Mouse (Mus musculus) CD4-positive naive resting alpha-beta T cell, adult 76 days (primary cell): Measurements from ENCODE around the gene AL732309.1. TPM values are rescaled to one million over a fixed set of nuclear protein-coding genes. Genes with fewer than 3 reads are reported as not detected.

ENCODE experiments used
- total RNA-seq: library from RNA; stranded (reverse); gene quantifications from one replicate; pipeline ENCODE4 v1.2.4, GENCODE M21; 2023

Gene AL732309.1
- total RNA-seq = 12.5 TPM

DNA sequence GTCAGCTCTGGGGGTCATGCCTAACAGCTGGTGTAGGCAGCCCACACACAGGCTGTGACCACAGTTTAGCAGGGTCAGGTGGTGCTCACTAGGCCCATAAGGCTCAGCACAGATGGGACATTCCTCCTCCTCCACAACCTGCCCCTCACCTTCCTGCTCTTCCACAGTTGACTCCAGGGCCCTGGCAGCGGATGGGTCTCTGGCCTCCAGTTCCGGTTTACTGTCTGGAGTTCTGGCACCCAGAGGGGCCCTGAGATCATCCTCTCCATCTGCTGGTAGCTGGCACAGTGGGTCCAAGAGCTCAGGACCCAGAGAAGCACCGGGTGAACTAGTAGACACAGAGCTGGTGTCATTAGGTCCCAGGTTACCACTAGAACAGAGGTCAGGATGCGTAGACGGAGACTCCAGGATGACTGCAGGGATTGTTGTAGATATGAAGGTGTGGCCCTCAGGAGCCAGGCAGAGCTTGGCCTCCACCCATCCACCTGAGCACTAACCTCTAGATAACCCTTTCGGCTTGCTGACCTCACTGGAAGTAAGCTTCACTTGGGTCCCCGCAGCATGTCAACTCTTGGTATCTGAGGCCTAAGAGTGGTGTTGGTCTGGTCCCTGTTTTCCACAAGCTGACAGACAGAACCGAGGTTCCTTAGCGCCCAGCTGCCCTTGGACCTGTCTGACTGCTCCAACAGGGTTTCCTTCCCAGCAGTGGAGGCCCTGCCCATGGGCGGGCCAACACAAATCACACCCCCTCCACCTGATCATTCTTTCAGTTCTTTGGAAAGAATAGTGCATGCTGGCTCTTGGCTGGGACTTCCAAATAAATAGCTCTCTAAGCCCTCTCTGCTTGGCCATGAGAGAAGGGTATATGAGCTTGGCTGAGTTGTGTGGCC is at the start of gene AL732309.1:
Gene AL732309.1, minus strand, starts transcription at position 681 of the 890 bp plus-strand sequence.

DNA sequence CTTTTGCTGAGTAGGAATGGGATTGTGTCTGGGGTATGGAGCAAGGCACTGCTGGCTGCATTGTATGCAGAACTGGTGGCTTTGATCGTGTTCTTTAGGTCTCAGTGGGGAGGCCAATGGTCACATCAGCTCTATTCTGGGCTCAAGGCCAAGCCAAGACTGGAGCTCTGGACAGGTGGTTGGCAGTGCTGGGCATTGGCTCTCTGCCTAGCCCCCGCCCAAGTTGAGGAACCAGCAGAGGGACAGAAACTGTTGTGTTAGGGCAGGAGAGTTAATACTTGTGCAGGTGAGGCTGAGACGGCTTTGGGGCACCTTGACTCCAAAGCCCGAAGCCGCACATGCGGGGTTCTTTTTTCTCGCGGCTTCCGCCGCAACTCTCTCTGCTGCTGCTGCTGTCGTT is 43.0 kb upstream of the AL732309.1 start, which contains the start of gene Lrrc26:
Gene Lrrc26, plus strand, starts transcription at position 265 of the 400 bp plus-strand sequence.

DNA sequence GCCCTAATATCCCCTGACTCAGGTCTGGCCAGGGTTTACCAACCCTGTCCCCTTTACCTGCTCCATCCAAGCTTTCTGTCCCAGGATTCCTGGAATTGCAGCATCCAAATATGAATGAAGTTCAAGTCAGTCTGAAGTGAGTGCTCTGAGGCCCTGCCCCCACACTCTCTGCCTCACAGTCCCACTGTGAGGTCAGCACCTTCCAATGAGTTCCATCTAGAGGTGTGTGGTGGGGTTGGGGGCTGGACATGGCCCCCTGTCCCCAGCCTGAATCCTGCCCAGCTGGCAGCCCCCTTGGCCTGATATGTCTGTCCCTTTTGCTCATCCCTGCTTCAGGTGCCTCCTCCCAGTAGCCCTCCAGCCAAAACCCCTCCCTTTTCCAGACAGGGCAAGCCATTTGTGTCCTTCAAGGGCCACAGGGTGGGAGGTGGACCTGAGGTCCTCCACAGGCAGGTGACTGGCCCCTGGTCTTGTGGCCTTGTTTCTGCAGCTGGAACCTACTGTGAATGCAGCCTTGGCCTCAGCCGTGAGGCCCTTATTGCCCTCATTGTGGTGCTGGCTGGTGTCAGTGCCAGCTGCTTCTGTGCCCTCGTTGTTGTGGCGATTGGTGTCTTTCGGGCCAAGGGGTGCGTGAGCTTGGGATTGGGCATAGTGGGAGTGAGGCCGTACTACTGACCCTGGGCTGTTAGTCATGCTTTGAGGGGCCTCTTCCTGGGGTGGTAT is 41.4 kb upstream of the AL732309.1 start, which contains the start of gene Tmem210:
Gene Tmem210, plus strand, starts transcription at position 219 of the 723 bp plus-strand sequence.

DNA sequence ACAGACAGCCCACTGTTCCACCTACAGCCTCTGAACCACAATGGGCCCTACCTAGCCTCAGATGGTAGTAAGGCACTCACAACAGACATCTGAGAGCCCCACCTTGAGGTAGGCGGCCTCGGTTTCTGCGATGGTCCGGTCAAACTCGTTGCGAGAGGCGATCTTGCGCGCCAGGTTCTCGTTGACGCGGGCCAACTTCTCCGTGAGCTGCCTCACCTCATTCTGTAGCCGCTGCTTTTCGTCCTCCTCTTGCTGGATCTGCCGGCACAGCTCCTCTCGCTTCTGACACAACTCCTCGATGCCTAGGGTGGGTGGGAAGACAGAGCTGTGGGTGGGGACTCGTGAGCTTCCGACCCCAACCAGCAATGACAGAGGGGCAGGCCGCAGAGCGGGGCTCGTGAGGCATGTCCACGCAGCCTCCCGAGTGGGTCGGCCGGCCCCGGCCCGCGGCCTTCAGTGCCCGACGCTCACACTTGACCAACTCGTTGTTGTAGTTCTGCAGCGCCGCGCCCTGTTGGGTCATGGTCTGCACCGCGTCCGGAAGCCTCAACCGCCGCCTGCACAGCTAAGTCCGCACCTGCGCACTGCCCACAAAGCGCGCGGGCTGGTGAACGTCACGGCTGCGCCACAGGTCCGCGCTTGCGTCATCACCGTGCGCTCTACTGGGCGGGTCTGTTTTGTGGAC is 25.3 kb upstream of the AL732309.1 start, which contains the start of the genes Ssna1 and Anapc2:
Gene Ssna1, minus strand, starts transcription at position 612 of the 685 bp plus-strand sequence.
Gene Anapc2, plus strand, starts transcription at position 652 of the 685 bp plus-strand sequence.

DNA sequence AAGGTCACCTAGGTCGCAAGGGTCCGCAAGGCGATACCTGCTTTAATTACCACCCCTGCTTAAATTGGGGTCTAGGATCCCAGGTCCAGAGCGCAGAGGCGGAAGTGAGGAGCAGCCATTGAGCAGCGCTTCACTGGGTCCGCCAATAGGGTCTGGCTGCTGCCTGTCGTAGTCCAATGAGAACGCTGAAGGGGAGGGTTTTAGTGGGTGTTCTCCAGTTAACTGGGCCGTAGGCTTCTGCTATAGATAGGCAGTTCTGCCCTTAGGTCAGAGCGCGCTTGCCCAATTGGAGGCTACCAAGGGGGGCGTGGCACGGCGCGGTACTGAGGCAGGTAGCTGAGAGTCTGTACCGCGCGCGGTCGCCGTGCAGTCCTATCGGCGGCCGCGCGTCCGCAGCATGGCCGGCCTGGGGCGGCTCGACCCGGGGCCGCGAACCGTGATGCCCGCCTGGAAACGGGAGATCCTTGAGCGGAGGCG is 15.7 kb upstream of the AL732309.1 start, which contains the start of gene Tprn:
Gene Tprn, plus strand, starts transcription at position 328 of the 477 bp plus-strand sequence.

DNA sequence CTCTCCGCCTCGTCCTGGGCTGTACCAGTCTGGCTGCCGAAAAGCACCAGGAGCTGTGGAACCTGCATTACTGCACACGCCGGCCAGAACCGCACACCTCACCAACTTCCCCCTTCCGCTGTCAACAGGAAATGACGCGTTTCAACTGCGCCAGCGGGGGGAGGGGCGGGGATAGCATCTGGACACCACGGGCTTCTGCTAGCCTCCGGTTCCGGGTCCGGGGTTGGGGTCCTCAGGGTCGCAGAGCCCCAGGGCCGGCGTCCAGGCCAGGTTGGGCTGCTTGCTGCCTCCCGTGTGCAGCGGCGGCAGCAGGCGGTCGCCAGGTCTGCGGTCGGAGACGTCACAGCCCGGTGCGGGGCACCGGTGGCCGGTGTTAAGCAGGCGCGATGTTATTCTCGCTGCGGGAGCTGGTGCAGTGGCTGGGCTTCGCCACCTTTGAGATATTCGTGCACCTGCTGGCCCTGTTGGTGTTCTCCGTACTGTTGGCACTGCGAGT is 8.7 kb upstream of the AL732309.1 start, which contains the start of gene Tmem203:
Gene Tmem203, plus strand, starts transcription at position 156 of the 496 bp plus-strand sequence.

DNA sequence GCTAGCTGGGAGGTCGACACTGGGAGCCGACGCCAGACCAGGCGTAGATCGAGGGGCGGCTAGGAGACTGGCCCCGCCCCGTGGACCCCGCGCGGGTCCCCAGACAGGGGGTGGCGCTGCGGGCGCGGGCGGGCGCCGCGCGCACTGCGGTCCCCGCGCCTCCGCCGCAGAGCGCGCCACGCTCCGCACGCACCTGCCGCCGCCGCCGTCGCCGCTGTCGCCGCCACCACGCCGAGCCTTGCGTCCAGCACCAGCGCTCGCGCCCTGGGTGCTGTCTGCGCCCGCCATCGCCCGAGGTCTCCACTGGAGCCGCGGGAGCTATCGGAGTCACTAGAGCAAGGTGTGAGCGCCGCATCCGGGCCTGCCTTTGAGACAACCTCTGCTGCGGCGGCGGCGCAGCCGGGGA is 4.6 kb downstream of the AL732309.1 start, which contains the start of the genes Rnf208 and Cysrt1:
Gene Rnf208, plus strand, starts transcription at position 155 of the 406 bp plus-strand sequence.
Gene Cysrt1, minus strand, starts transcription at position 352 of the 406 bp plus-strand sequence.

DNA sequence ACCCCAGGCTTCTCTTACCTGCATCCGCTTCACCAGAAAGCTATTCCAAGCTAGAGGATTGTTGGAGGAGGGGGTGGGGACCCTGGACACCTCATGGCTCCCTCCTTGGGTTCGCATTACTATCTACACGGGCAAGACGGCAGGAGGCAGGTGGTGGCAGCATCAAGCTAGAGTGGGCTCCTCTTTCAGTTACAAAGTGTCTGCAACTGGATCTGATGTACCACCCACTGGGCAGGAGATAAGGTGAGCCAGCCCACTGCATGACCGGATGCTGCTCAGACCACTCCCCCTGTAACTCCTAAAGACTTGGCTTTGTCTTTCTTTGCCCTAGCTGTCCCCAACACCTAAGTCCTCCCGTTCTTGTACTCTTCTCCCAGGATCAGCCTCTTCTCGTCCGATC is 10.0 kb downstream of the AL732309.1 start, which contains the start of gene Rnf224:
Gene Rnf224, minus strand, starts transcription at position 174 of the 400 bp plus-strand sequence.

DNA sequence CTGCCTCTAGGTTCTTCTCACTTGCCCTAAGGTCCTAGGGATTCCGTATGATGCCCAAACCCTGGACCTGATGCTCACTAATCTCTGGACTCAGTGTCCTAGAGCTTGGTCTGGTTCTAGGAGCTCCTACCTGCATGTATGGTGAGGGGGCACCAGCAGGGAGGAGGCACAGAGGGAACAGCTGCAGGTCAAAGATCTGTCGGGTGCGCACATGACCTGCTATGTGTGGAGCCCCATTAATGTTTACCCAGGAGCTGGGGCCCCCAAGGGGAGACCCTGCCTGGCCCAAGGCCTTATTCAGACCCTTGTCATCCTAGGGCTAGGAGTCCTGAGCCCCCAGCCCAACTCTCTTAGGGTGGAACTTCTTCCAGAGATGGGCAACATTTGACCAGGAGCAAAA is 12.6 kb downstream of the AL732309.1 start, which contains the start of gene Slc34a3:
Gene Slc34a3, minus strand, starts transcription at position 315 of the 400 bp plus-strand sequence.

DNA sequence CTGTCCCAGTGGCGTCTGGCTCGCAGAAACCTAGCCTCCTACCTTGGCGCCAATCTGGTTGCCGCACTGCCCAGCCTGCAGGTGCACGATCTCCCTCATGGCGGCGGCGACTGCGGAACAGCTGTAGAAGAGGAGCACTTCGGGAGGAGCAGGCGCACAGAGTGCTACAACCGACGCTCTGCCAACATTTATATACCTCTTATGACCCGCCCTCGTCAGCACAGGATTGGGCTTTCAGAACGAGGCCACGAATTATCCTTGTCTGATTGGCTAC is 22.2 kb downstream of the AL732309.1 start, which contains the start of gene Tubb4b:
Gene Tubb4b, minus strand, starts transcription at position 211 of the 274 bp plus-strand sequence.

DNA sequence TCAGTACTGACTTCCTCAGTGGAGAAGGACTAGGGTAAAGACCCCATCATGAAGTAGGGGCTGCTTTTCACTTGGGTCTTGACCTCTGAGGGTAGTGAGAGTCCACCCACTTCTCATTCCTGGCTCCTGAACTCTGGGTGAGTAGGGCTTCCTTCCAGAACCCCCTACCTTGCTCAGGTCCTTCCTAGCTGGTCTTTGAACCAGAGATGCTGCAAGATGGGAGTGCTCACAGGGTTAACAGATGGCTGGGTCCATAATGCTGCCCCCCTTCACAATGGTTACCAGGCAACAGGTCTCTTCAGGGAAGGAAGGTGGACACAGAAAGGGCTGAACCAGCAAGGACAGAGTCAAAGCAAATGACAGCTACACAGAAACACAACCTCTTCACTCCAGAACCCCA is 28.2 kb downstream of the AL732309.1 start, which contains the start of gene Fam166a:
Gene Fam166a, plus strand, starts transcription at position 301 of the 400 bp plus-strand sequence.

DNA sequence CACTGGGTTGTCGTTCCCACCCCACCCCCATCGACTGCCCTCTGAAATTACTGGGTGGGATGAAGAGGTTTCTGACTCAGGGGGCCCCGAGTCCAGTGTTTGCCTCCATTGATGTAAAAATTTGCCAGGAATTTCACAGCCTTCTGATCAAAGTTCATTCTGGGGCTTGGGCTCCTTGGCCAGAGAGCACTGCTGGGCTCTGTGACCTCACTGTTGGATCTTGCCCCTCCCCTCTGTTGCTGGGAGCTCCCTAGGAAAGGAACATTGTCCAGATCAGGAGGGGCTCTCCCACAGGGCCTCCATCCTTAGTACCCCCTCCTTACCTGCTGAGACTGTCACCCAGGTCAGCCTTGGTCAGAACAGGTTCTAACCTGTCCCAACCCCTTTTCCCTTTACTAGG is 32.2 kb downstream of the AL732309.1 start, which contains the start of gene Stpg3:
Gene Stpg3, minus strand, starts transcription at position 194 of the 400 bp plus-strand sequence.

DNA sequence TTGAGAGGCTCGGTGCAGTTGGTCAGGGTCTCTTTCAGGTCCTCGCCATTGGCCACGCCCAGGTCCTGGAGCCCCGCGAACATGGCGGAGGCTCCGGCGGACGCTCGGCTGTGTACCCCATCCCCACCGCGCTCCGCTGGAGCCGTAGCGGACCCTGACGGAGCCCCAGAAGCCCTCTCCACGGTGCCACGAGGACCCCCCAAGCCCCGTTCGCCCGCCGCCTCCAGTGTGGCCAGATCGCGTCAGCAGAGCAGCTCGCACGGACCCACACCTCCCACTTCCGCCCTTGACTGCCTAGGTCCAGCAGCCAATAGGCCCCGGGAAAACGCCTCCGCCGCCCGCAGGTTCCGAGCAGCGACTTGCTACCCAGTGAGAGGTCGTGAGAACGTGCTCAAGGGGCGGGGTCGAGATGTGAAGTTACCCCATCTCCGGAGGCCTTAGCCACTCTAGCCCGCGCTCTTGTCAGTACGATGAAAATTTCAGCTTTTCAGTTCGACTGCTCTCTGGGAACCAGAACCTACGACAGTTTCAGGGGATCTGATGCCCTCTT is 35.5 kb downstream of the AL732309.1 start, which contains the start of gene Nelfb:
Gene Nelfb, minus strand, starts transcription at position 369 of the 550 bp plus-strand sequence.

DNA sequence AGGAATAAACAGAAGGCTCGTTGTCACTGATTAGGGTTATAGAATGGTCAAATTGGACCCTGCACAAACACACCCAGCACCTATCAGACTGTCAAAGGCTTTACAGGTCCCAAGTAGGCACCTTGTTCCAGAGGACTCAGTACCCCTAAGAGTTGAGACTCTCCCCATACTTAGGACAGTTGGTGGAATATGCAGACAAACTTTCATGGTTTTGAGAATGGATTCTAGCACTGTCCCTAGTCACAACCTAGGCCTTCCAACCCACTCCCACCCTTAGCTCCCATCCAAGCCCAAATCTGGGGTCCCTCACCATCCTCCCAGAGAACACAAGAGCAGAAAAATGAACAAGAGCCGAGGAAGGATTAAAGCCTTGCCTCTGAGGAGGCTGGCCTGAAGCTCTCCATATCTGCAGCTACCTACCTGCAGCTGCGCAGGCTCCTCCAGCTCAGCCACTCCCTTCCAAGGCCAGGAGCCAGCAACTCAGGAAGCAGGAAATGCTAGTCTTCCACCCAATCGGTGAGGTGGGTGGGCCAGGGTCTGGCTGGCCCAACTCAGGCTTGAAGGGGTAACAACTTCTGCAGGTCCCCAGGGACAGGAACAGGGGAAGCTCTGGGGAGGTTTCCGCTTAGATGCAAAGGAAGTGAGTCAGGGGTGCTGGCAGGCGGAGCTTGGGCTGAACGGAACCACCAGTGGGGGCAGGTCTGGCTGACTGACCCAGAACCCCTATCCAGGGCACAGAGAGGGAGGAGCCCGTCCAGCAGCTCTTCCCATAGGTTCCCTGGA is 50.3 kb downstream of the AL732309.1 start, which contains the start of gene Tor4a:
Gene Tor4a, minus strand, starts transcription at position 715 of the 783 bp plus-strand sequence.

Other genes with a start within 250 kb of the AL732309.1 start
- 29.2 TPM for gene Nsmf, start 192.5 kb downstream of the AL732309.1 start, total RNA-seq
- gene Entpd8, start 166.6 kb downstream of the AL732309.1 start, total RNA-seq = not detected
- gene Noxa1, start 151.7 kb downstream of the AL732309.1 start, total RNA-seq = not detected
- 7.0 TPM for gene Nrarp, start 66.1 kb downstream of the AL732309.1 start, total RNA-seq
- gene Tor4a, start 50.0 kb downstream of the AL732309.1 start, total RNA-seq = 14.4 TPM
- gene Nelfb, start 35.4 kb downstream of the AL732309.1 start, total RNA-seq = 53.8 TPM
- gene Stpg3, start 32.2 kb downstream of the AL732309.1 start, total RNA-seq = not detected
- not detected for gene Fam166a, start 28.1 kb downstream of the AL732309.1 start, total RNA-seq
- 103 TPM for gene Tubb4b, start 22.2 kb downstream of the AL732309.1 start, total RNA-seq
- gene Slc34a3, start 12.5 kb downstream of the AL732309.1 start, total RNA-seq = not detected
- gene Rnf224, start 10.1 kb downstream of the AL732309.1 start, total RNA-seq = not detected
- gene Rnf208, start 4.6 kb downstream of the AL732309.1 start, total RNA-seq = 0.50 TPM
- gene Cysrt1, start 4.4 kb downstream of the AL732309.1 start, total RNA-seq = not detected
- gene Tmem203, start 8.6 kb upstream of the AL732309.1 start, total RNA-seq = 19.2 TPM
- gene Tprn, start 15.8 kb upstream of the AL732309.1 start, total RNA-seq = 19.1 TPM
- gene Ssna1, start 25.6 kb upstream of the AL732309.1 start, total RNA-seq = 29.1 TPM
- 100 TPM for gene Anapc2, start 25.6 kb upstream of the AL732309.1 start, total RNA-seq
- not detected for gene Tmem210, start 41.3 kb upstream of the AL732309.1 start, total RNA-seq
- not detected for gene Lrrc26, start 43.1 kb upstream of the AL732309.1 start, total RNA-seq
- gene Grin1, start 72.3 kb upstream of the AL732309.1 start, total RNA-seq = not detected
- 44.3 TPM for gene Man1b1, start 85.5 kb upstream of the AL732309.1 start, total RNA-seq
- gene Dpp7, start 109.5 kb upstream of the AL732309.1 start, total RNA-seq = 16.8 TPM
- gene Uap1l1, start 118.8 kb upstream of the AL732309.1 start, total RNA-seq = 5.7 TPM
- gene Sapcd2, start 125.5 kb upstream of the AL732309.1 start, total RNA-seq = 1.1 TPM
- not detected for gene Entpd2, start 149.0 kb upstream of the AL732309.1 start, total RNA-seq
- 2.2 TPM for gene Npdc1, start 152.5 kb upstream of the AL732309.1 start, total RNA-seq
- 0.67 TPM for gene Fut7, start 176.4 kb upstream of the AL732309.1 start, total RNA-seq
- 67.3 TPM for gene Abca2, start 181.8 kb upstream of the AL732309.1 start, total RNA-seq
- gene Clic3, start 210.0 kb upstream of the AL732309.1 start, total RNA-seq = not detected
- 74.0 TPM for gene Paxx, start 214.2 kb upstream of the AL732309.1 start, total RNA-seq
- not detected for gene Ptgds, start 223.2 kb upstream of the AL732309.1 start, total RNA-seq
- gene Lcn12, start 247.0 kb upstream of the AL732309.1 start, total RNA-seq = not detected